ENCODE assay signal across 17 mouse cellular contexts in the genomic region with DNA sequence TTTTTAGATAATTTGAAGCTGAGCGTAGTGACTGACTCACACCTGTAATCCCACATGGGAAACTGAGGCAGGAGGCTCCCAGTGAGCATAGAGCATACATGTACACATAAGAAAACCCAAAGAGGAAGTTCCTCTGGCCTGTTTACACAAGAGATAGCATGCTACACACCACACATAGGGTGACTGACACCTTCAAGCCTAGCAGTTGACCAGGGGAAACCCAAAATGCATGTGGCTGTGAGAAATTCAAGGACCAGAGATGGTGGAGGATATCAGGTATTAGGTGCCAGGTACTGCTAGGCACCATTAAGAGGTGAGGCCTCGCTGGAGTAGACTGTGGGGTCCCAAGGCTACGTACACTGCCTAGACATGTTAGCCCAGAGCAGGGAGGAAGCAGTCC. TPM values are rescaled to one million over a fixed set of nuclear protein-coding genes. Genes with fewer than 3 reads are reported as not detected.
"Had no signal": no experiment of that assay in that cellular context is flagged by ENCODE, and none has a peak within 500 bp of the region (broad histone marks: within the 10 kb centered on the region; RNA-seq: fewer than 3 reads in every experiment).

No protein-coding gene starts in this region.

- DNase-seq: kidney, adult 8-10 months; kidney, postnatal 25 days; layer of hippocampus, postnatal 36 days; liver; liver, embryonic 13.5 days; liver, postnatal 0 days; lung, postnatal 14 days; midbrain, embryonic 14.5 days; right cerebral cortex, postnatal 4 days; thymus, adult 2 months; thymus, postnatal 36 days had no signal

- H3K27me3 ChIP-seq: limb, embryonic 12.5 days; liver, embryonic 13.5 days; lung, embryonic 15.5 days; stomach, embryonic 15.5 days had no signal

- H3K27ac ChIP-seq: limb, embryonic 12.5 days; liver, embryonic 13.5 days; lung, embryonic 15.5 days; macrophage; midbrain, embryonic 10.5 days; stomach, embryonic 15.5 days had no signal

- H3K4me1 ChIP-seq: limb, embryonic 12.5 days; stomach, embryonic 15.5 days had no signal

- H3K4me3 ChIP-seq: limb, embryonic 12.5 days; liver, embryonic 13.5 days; lung, embryonic 15.5 days; midbrain, embryonic 10.5 days; stomach, embryonic 15.5 days had no signal

- H3K9me3 ChIP-seq: limb, embryonic 12.5 days; liver, embryonic 13.5 days; lung, embryonic 15.5 days; midbrain, embryonic 10.5 days; stomach, embryonic 15.5 days had no signal

- H3K36me3 ChIP-seq: limb, embryonic 12.5 days; liver, embryonic 13.5 days; lung, embryonic 15.5 days; midbrain, embryonic 10.5 days; stomach, embryonic 15.5 days had no signal

- H3K9ac ChIP-seq: limb, embryonic 12.5 days; liver, embryonic 13.5 days; liver, postnatal 0 days; lung, embryonic 15.5 days; stomach, embryonic 15.5 days had no signal

- ATAC-seq: intestine, postnatal 0 days; liver, postnatal 0 days had no signal

- H3K4me2 ChIP-seq: limb, embryonic 12.5 days; liver, embryonic 13.5 days; lung, embryonic 15.5 days; stomach, embryonic 15.5 days had no signal

RNA-seq across cellular contexts. Expression of a gene that starts 48.4 kb away (rescaled TPM):
- total RNA-seq: layer of hippocampus, postnatal 36 days had no signal
